Mouse (Mus musculus): ENCODE measurements around the gene Sox4. TPM values are rescaled to one million over a fixed set of nuclear protein-coding genes. Genes with fewer than 3 reads are reported as not detected.

Gene Sox4
- polyA plus RNA-seq, 1 experiment = 28.2 TPM

GRCm38 (mm10) chr13:28958211-28959067, 4.9 kb upstream of the Sox4 start:
- peak overlapping the region; percentile 36 for H3ac ChIP-seq (ENCODE audit: control insufficient read depth, insufficient read length)
- H3K36me3 ChIP-seq (ENCODE audit: control insufficient read depth, insufficient read depth) = no peaks in the 10 kb centered on the region
- H3K79me2 ChIP-seq (ENCODE audit: control insufficient read depth, insufficient read depth) = no peaks in the 10 kb centered on the region
- H3K4me2 ChIP-seq (ENCODE audit: low read depth) = peak overlapping the region; percentile 97
- no peak for TF ChIP-seq E2F4 (IDR thresholded peaks at IDR 0.05; ENCODE audit: insufficient read depth)
- TF ChIP-seq TCF3 (IDR thresholded peaks at IDR 0.05; ENCODE audit: insufficient read length, low read depth) = peak; percentile 34
- TF ChIP-seq USF1 (IDR thresholded peaks at IDR 0.05; ENCODE audit: low read depth) = no peak
- TF ChIP-seq POLR2AphosphoS2 (IDR thresholded peaks at IDR 0.05; ENCODE audit: insufficient read length, low read depth) = peak; percentile 48
- no peak for TF ChIP-seq REST (IDR thresholded peaks at IDR 0.05; ENCODE audit: insufficient read depth, insufficient read length)
- TF ChIP-seq TCF12 (IDR thresholded peaks at IDR 0.05; ENCODE audit: insufficient read depth, poor library complexity, severe bottlenecking) = no peak
- no peak for TF ChIP-seq CEBPB (IDR thresholded peaks at IDR 0.05; ENCODE audit: insufficient read depth, poor library complexity, severe bottlenecking)
- TF ChIP-seq MYOD1 (IDR thresholded peaks at IDR 0.05; ENCODE audit: control insufficient read depth in 1 of 3, insufficient read length in 2 of 3, low read depth in 2 of 3) = peak in 2 of 3 experiments; percentile 74 to 78
- peak; percentile 59 for TF ChIP-seq POLR2A (IDR thresholded peaks at IDR 0.05; ENCODE audit: insufficient read length, low read depth)
- no peak for TF ChIP-seq MAX (IDR thresholded peaks at IDR 0.05; ENCODE audit: low read depth)
- no peak for TF ChIP-seq SRF (IDR thresholded peaks at IDR 0.05; ENCODE audit: control insufficient read depth, insufficient read length, low read depth)
- TF ChIP-seq MYOG (IDR thresholded peaks at IDR 0.05; ENCODE audit: control insufficient read depth in 1 of 3, insufficient read depth in 1 of 3, insufficient read length in 2 of 3, low read depth in 2 of 3) = peak; percentile 16 to 94 (median 89)
- no peaks in the 10 kb centered on the region for H3K27me3 ChIP-seq (ENCODE audit: control insufficient read depth, insufficient read depth, insufficient read length)
- H3K4me3 ChIP-seq = peak overlapping the region; percentile 72

- Histone ChIP-seq H3K4me2 (ENCODE audit: low read depth) (peak overlapping the region; percentile 97), H3ac (ENCODE audit: control insufficient read depth, insufficient read length) (peak overlapping the region; percentile 36), H3K27me3 (ENCODE audit: control insufficient read depth, insufficient read depth, insufficient read length) (no peaks in the 10 kb centered on the region), H3K79me2 (ENCODE audit: control insufficient read depth, insufficient read depth) (no peaks in the 10 kb centered on the region), H3K36me3 (ENCODE audit: control insufficient read depth, insufficient read depth) (no peaks in the 10 kb centered on the region), H3K4me3 (peak overlapping the region; percentile 72)
- TF ChIP-seq E2F4 (IDR thresholded peaks at IDR 0.05; ENCODE audit: insufficient read depth) (no peak), TCF12 (IDR thresholded peaks at IDR 0.05; ENCODE audit: insufficient read depth, poor library complexity, severe bottlenecking) (no peak), MAX (IDR thresholded peaks at IDR 0.05; ENCODE audit: low read depth) (peak; percentile 74), MYOD1 (IDR thresholded peaks at IDR 0.05; ENCODE audit: control insufficient read depth in 1 of 3, insufficient read length in 2 of 3, low read depth in 2 of 3) (peak in 1 of 3 experiments; percentile 45), CEBPB (IDR thresholded peaks at IDR 0.05; ENCODE audit: insufficient read depth, poor library complexity, severe bottlenecking) (no peak), TCF3 (IDR thresholded peaks at IDR 0.05; ENCODE audit: insufficient read length, low read depth) (no peak), MYOG (IDR thresholded peaks at IDR 0.05; ENCODE audit: control insufficient read depth in 1 of 3, insufficient read depth in 1 of 3, insufficient read length in 2 of 3, low read depth in 2 of 3) (peak in 1 of 3 experiments; percentile 56), SRF (IDR thresholded peaks at IDR 0.05; ENCODE audit: control insufficient read depth, insufficient read length, low read depth) (no peak), POLR2A (IDR thresholded peaks at IDR 0.05; ENCODE audit: insufficient read length, low read depth) (peak; percentile 35), POLR2AphosphoS2 (IDR thresholded peaks at IDR 0.05; ENCODE audit: insufficient read length, low read depth) (peak; percentile 49), USF1 (IDR thresholded peaks at IDR 0.05; ENCODE audit: low read depth) (no peak), REST (IDR thresholded peaks at IDR 0.05; ENCODE audit: insufficient read depth, insufficient read length) (no peak)
These were observed 4.3 kb upstream of the Sox4 start for GRCm38 (mm10) chr13:28957765-28958164.

GRCm38 (mm10) chr13:28952576-28953571, 639 bp downstream of the Sox4 start:
- TF ChIP-seq SRF (IDR thresholded peaks at IDR 0.05; ENCODE audit: control insufficient read depth, insufficient read length, low read depth) = no peak
- peak; percentile 58 for TF ChIP-seq POLR2A (IDR thresholded peaks at IDR 0.05; ENCODE audit: insufficient read length, low read depth)
- TF ChIP-seq POLR2AphosphoS2 (IDR thresholded peaks at IDR 0.05; ENCODE audit: insufficient read length, low read depth) = no peak
- TF ChIP-seq E2F4 (IDR thresholded peaks at IDR 0.05; ENCODE audit: insufficient read depth) = no peak
- Histone ChIP-seq H3K36me3 (ENCODE audit: control insufficient read depth, insufficient read depth) (peaks cover 8% of the 10 kb centered on the region), H3K79me2 (ENCODE audit: control insufficient read depth, insufficient read depth) (peaks cover 37% of the 10 kb centered on the region), H3ac (ENCODE audit: control insufficient read depth, insufficient read length) (peak overlapping the region; percentile 92), H3K4me3 (peak overlapping the region; percentile 99), H3K27me3 (ENCODE audit: control insufficient read depth, insufficient read depth, insufficient read length) (no peaks in the 10 kb centered on the region), H3K4me2 (ENCODE audit: low read depth) (peak overlapping the region; percentile 79)

GRCm38 (mm10) chr13:28951691-28952575, 1.6 kb downstream of the Sox4 start:
- H3K79me2 ChIP-seq (ENCODE audit: control insufficient read depth, insufficient read depth) = peaks cover 37% of the 10 kb centered on the region
- H3ac ChIP-seq (ENCODE audit: control insufficient read depth, insufficient read length) = peak overlapping the region; percentile 92
- H3K27me3 ChIP-seq (ENCODE audit: control insufficient read depth, insufficient read depth, insufficient read length) = no peaks in the 10 kb centered on the region
- peaks cover 8% of the 10 kb centered on the region for H3K36me3 ChIP-seq (ENCODE audit: control insufficient read depth, insufficient read depth)
- peak overlapping the region; percentile 99 for H3K4me3 ChIP-seq
- peak; percentile 69 for TF ChIP-seq POLR2A (IDR thresholded peaks at IDR 0.05; ENCODE audit: insufficient read length, low read depth)
- TF ChIP-seq E2F4 (IDR thresholded peaks at IDR 0.05; ENCODE audit: insufficient read depth) = no peak
- TF ChIP-seq MYOG (IDR thresholded peaks at IDR 0.05; ENCODE audit: control insufficient read depth in 1 of 3, insufficient read depth in 1 of 3, insufficient read length in 2 of 3, low read depth in 2 of 3) = peak in 2 of 3 experiments; percentile 2 to 26
- peak; percentile 87 for TF ChIP-seq POLR2AphosphoS2 (IDR thresholded peaks at IDR 0.05; ENCODE audit: insufficient read length, low read depth)
- H3K4me2 ChIP-seq (ENCODE audit: low read depth) = peak overlapping the region; percentile 75
